Mouse (Mus musculus): ENCODE measurements around the gene Foxp1. TPM values are rescaled to one million over a fixed set of nuclear protein-coding genes. Genes with fewer than 3 reads are reported as not detected.
A peak's percentile ranks its signal among the peaks of the same experiment; 100 is the strongest.

The Foxp1 gene
- polyA plus RNA-seq, 1 experiment from 2014 or later: 57.8 TPM

DNA sequence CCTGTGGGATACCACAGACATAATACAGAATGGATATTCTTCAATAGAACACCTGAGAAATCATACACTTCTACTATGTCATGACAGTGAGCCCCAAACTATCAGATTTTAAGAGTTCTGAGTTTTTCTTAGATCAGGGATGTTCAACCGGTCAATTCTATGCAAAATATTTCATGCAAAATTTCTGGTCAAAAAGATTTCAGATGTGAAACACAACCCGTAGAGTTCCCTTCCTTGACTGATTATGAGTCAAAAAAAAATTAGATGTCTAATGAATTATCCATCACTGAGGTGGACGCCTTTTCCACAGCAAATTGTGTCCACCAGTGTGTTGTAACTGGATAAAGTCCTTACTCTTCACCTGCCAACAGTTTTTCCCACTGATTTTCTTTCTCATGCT is 188.3 kb downstream of the Foxp1 start:
- Histone ChIP-seq H3K9me3 (no peaks in the 10 kb centered on the region), H3K27ac (no peak overlapping the region), H3K4me3 (no peak overlapping the region), H3K36me3 (replicated peaks) (no peaks in the 10 kb centered on the region), H3K4me1 (peaks cover 34% of the 10 kb centered on the region), H3K27me3 (ENCODE audit: poor library complexity, severe bottlenecking) (no peaks in the 10 kb centered on the region)
- WGBS: 93% methylated on average over 3 of the region's 3 CpGs
- DNase-seq (ENCODE audit: extremely low spot score, low spot score): no peak

DNA sequence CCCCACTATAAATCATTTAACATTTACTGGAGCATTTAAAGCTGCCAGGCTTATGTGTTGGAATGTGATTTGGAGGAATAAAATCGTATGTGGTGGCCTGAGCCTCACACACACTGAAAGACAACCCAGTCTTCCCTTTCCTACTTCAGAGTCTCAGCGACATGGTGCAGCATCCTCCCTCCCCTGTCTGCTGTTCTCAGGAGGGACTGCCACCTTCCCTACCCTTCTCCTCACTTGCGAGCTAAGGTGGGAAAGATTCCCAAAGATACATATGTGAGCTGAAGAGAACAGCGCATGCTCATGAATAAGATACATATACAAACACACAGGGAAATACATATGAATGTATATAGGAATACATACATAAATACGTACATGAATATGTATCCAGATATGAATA is 189.4 kb downstream of the Foxp1 start:
- Histone ChIP-seq H3K9me3 (no peaks in the 10 kb centered on the region), H3K4me3 (no peak overlapping the region), H3K4me1 (peaks cover 33% of the 10 kb centered on the region), H3K36me3 (replicated peaks) (no peaks in the 10 kb centered on the region), H3K27me3 (ENCODE audit: poor library complexity, severe bottlenecking) (no peaks in the 10 kb centered on the region), H3K27ac (no peak overlapping the region)
- DNase-seq (ENCODE audit: extremely low spot score, low spot score): no peak
- 90% methylated on average over 5 of the region's 5 CpGs for WGBS

DNA sequence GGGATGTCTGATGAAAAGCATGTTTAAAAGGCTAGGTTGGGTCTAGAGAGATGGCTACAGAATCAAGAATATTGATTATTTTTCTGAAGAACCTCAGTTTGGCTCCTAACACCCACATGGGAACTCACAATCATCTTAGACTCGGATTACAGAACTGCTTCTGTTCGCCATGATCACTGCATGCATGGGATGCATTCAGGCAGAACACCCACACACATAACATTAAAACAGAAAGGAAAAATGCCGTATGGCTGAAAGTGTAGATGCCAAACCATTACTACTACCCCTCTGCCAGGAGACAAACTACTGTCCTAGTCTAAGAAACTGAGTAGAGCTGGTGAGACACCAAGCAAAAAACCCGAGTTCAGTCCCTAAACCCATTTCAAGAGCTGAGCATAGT is 192.4 kb downstream of the Foxp1 start:
- Histone ChIP-seq H3K36me3 (replicated peaks) (no peaks in the 10 kb centered on the region), H3K27ac (no peak overlapping the region), H3K27me3 (ENCODE audit: poor library complexity, severe bottlenecking) (no peaks in the 10 kb centered on the region), H3K9me3 (no peaks in the 10 kb centered on the region), H3K4me1 (peaks cover 19% of the 10 kb centered on the region), H3K4me3 (no peak overlapping the region)
- no peak for DNase-seq (ENCODE audit: extremely low spot score, low spot score)
- 87% methylated on average over 4 of the region's 4 CpGs for WGBS

DNA sequence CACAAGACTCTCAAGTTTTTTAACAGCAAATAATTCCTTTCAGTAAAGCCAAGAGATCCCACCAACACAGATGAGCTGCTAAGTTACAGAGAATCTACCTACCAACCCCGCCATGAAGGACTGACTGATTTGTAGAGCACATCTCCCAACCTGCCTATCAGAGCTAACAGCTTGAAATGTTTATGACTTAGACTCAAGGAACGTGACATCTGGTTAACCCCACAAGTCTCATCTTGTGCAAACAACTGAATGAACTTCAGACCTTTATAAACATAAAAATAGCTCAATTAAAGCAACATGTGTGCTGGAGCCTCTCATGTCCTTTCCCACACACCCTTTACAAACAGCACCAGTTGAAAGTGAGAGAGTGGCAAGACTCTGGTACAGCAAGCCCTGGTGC is 193.9 kb downstream of the Foxp1 start:
- no peaks in the 10 kb centered on the region for H3K27me3 ChIP-seq (ENCODE audit: poor library complexity, severe bottlenecking)
- DNase-seq (ENCODE audit: extremely low spot score, low spot score): no peak
- 70% methylated on average over 2 of the region's 2 CpGs for WGBS
- no peaks in the 10 kb centered on the region for H3K9me3 ChIP-seq
- H3K4me1 ChIP-seq: peaks cover 19% of the 10 kb centered on the region
- H3K4me3 ChIP-seq: no peak overlapping the region
- peak overlapping the region; percentile 35; the same call in 1 of the 2 replicates for H3K27ac ChIP-seq
- no peaks in the 10 kb centered on the region for H3K36me3 ChIP-seq (replicated peaks)

DNA sequence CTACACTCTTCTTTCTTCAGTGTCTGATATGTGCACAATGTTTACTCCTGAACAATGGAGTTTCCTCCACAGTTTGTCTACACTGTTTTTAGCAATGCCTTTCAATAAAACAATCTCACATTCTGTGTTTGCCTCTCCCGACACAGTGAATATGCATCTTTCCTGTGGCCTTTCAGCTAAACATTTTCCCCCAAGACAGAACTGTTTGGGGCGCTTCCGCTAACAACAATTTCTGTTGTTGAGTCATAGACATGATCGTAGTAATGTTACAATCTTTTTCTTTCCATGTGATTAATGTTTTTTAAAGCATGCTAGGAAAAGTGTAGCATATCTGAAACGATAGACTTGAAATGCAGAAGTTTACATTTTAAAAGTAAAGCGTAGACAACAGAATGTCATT is 194.4 kb downstream of the Foxp1 start:
- H3K27ac ChIP-seq: no peak overlapping the region
- no peak overlapping the region for H3K4me3 ChIP-seq
- H3K9me3 ChIP-seq: no peaks in the 10 kb centered on the region
- H3K4me1 ChIP-seq: peaks cover 19% of the 10 kb centered on the region
- no peaks in the 10 kb centered on the region for H3K27me3 ChIP-seq (ENCODE audit: poor library complexity, severe bottlenecking)
- DNase-seq (ENCODE audit: extremely low spot score, low spot score): no peak
- H3K36me3 ChIP-seq (replicated peaks): no peaks in the 10 kb centered on the region
- 90% methylated on average over 6 of the region's 6 CpGs for WGBS

DNA sequence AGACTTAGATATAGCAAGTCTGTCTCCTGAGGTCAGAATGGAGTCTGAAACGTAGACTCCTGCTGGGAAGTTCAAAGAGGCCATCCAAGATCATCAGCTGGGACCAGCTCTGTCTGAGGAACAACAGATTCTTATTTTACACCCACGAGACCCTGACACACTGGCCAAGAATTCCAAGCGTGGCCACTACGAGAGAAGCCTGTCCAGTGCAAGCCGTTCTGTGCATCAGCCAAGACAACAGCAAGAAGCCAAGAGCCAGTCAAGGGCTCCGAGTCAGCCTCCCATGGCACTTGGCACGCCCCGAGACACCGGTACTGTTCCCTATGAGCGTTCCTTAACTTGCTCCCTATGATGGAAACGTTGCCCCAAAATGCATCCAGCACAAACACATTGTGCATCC is 194.8 kb downstream of the Foxp1 start:
- 86% methylated on average over 11 of the region's 11 CpGs for WGBS
- H3K27ac ChIP-seq: no peak overlapping the region

DNA sequence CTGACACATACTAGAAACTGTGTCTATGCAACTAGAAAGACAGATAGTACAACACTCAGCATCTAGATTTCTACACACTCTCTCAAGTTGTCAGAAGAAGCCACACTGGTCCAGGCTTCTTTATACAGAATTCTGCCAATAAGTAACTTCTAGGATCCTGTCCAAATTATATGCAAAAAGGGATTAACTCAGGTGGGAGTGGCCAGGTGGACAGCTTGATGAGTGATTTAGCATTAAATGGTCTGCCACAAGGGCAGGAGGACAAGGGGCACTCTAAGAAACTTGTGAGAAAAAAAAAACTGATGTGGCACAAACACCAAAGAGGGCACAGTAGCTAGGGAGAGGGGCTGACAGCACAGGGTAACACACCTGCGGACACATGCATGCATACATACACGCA is 196.6 kb downstream of the Foxp1 start:
- Histone ChIP-seq H3K4me3 (no peak overlapping the region), H3K4me1 (peaks cover 28% of the 10 kb centered on the region), H3K36me3 (replicated peaks) (no peaks in the 10 kb centered on the region), H3K27ac (no peak overlapping the region), H3K9me3 (no peaks in the 10 kb centered on the region), H3K27me3 (ENCODE audit: poor library complexity, severe bottlenecking) (no peaks in the 10 kb centered on the region)
- no peak for DNase-seq (ENCODE audit: extremely low spot score, low spot score)
- WGBS: 89% methylated on average over 2 of the region's 2 CpGs

More for the DNA sequence above, 194.8 kb downstream of the Foxp1 start:
- no peaks in the 10 kb centered on the region for H3K9me3 ChIP-seq
- H3K36me3 ChIP-seq (replicated peaks): no peaks in the 10 kb centered on the region
- H3K27me3 ChIP-seq (ENCODE audit: poor library complexity, severe bottlenecking): no peaks in the 10 kb centered on the region
- peaks cover 19% of the 10 kb centered on the region for H3K4me1 ChIP-seq
- H3K4me3 ChIP-seq: no peak overlapping the region
- DNase-seq (ENCODE audit: extremely low spot score, low spot score): no peak

DNA sequence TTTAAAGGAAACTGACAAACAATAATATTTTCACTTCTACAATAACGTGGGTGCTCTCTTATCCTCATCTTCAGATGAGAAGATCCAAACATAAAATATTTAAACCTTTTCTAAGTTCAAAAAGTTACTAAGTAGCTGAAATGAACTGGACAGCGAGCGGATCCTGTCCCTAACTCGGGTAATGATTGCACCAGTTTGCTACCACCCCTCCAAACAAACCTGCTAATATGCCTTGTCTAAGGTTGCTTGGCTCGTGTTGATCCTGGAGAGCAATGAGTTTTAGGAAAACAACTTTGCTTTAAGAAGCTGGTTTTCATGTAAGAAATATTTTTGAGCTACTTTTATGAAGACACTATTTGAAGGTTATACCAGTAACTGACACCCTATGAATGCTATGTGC is 197.1 kb downstream of the Foxp1 start:
- 90% methylated on average over 5 of the region's 5 CpGs for WGBS
- Histone ChIP-seq H3K4me1 (peaks cover 32% of the 10 kb centered on the region), H3K36me3 (replicated peaks) (no peaks in the 10 kb centered on the region), H3K27ac (no peak overlapping the region), H3K4me3 (no peak overlapping the region), H3K27me3 (ENCODE audit: poor library complexity, severe bottlenecking) (no peaks in the 10 kb centered on the region), H3K9me3 (no peaks in the 10 kb centered on the region)
- DNase-seq (ENCODE audit: extremely low spot score, low spot score): no peak

DNA sequence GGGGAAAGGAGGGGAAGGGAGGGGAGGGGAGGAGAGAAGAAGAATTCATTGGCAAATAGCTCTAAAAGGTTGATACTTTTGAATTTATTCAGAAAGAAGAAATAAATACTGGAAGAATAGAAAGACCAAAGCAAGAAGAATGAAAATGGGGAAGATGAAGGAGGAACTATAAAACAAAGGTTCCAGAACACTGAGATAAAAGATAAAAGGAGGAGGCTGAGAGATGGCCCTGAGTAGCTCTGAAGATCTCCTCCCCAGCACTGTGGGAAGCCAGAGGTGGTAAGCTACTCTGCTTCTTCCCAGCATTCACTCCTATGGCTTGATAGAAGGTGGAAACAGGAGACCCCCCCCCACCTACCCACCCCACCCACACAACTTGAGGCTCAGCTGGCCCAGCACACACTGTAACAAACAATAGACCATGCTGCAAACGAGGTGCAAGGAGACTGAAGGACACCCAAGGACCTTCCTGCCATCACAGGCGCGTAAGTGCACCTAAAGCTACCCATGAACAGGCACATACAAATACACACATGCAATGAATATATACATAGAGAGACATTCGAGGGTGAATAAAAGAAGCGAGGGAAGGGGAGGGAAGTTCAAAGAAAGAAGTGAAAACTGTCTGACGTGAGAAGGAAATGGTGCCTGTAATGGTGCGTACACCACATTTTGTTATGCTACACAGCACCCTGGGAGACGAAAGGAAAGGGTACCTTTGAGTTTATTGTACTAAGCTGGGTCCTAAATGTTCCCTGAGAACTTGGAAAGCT is 200.2 kb downstream of the Foxp1 start:
- Histone ChIP-seq H3K27me3 (ENCODE audit: poor library complexity, severe bottlenecking) (no peaks in the 10 kb centered on the region), H3K4me3 (no peak overlapping the region), H3K9me3 (no peaks in the 10 kb centered on the region), H3K4me1 (peaks cover 26% of the 10 kb centered on the region), H3K27ac (no peak overlapping the region), H3K36me3 (replicated peaks) (no peaks in the 10 kb centered on the region)
- DNase-seq (ENCODE audit: extremely low spot score, low spot score): no peak
- WGBS: 80% methylated on average over 8 of the region's 8 CpGs

DNA sequence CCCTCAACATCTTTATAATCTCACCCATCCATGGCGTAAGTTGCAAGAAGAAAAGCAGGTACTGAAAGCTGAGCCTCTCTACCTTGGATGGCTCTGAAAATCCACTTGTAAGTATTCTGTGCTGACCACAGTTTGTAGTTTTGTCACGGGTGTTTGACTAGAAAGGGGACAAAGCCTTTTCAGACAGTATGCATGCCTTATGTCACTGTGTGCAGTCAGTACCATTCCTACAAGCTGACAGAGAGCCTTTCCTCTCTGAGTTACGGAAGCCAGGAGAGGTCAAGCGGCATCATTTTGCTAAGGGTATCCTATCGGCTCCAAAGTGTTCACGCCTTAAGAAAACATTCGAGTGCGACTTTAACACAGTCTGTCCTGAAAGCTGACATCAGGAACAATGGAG is 202.1 kb downstream of the Foxp1 start:
- DNase-seq (ENCODE audit: extremely low spot score, low spot score): no peak
- Histone ChIP-seq H3K36me3 (replicated peaks) (no peaks in the 10 kb centered on the region), H3K4me3 (no peak overlapping the region), H3K4me1 (peaks cover 34% of the 10 kb centered on the region), H3K9me3 (no peaks in the 10 kb centered on the region), H3K27ac (0 out of 2 replicates have a peak overlapping the region, but pooled peaks have one; percentile 51), H3K27me3 (ENCODE audit: poor library complexity, severe bottlenecking) (no peaks in the 10 kb centered on the region)
- 81% methylated on average over 8 of the region's 8 CpGs for WGBS

DNA sequence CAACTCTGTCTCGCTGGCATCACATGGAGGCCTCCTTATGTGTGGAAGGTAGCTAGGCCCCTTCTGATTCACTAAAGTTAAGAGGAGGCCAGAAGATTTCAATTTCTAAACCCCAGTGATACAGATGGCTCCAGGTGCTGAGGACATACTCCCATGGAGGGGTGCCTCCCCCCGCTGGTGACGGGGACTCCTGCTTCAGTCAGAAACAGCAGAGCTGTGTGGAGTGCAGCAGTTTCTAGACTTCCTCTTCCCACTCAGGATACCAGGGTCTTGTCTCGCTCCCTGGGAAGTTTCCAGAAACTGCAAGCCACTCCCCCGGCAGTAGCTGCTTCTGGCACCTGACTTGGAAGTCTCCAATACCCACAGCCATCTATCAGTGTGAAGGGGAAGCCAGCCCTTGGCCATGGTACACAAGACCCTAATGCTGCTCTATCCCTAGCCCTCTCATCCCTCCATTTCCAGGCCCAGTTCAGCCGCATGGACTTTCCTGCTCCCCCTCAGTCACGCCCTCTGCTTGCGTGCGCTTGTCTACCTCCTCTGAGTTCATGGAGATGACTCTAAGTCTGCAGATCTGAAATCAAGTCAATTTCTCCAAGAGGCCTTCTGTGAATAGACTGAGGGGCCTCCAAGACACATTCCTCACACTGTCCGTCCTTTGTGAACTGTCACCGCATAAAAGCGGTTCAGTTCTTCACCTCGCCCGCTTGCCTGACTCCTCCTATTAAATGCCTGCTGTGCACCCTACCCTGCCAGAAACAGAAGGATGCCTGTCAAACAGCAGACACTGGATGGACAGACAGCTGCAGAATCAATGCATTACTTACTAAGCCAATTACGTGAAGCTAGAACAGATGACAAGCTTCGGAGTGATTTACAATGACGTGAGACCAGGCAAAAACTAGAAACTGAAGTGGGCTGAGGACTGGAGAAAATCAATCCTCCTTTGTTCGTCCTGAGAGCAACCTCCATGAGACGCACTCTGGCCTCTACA is 202.8 kb downstream of the Foxp1 start:
- H3K9me3 ChIP-seq: no peaks in the 10 kb centered on the region
- no peaks in the 10 kb centered on the region for H3K27me3 ChIP-seq (ENCODE audit: poor library complexity, severe bottlenecking)
- no peak for DNase-seq (ENCODE audit: extremely low spot score, low spot score)
- H3K4me1 ChIP-seq: peaks cover 40% of the 10 kb centered on the region
- 75% methylated on average over 19 of the region's 19 CpGs for WGBS
- H3K27ac ChIP-seq: peak overlapping the region; percentile 51; the same call in 1 of the 2 replicates
- H3K4me3 ChIP-seq: no peak overlapping the region
- no peaks in the 10 kb centered on the region for H3K36me3 ChIP-seq (replicated peaks)

DNA sequence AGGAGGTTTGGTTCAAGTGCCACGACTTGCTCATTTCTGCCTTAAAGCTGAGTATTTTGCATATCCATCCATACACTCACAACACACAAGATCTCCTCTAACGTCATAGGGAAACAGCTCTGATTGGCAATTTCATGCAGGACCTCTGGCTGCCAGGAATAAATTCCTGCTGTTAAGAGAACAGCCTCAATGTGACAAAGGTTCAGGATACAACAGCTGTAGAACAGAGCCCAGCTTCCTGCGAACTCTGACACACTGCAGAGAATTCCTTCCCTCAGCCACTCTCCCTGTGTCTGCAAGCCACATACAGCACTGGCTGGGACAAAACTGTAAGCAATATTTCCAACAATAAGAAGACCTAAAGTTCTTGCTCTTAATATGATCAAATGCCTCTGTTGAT is 207.8 kb downstream of the Foxp1 start:
- H3K27me3 ChIP-seq (ENCODE audit: poor library complexity, severe bottlenecking): no peaks in the 10 kb centered on the region
- H3K4me3 ChIP-seq: no peak overlapping the region
- peaks cover 46% of the 10 kb centered on the region for H3K4me1 ChIP-seq
- no peaks in the 10 kb centered on the region for H3K9me3 ChIP-seq
- WGBS: 72% methylated on average over 3 of the region's 3 CpGs
- no peak for DNase-seq (ENCODE audit: extremely low spot score, low spot score)
- no peaks in the 10 kb centered on the region for H3K36me3 ChIP-seq (replicated peaks)
- no peak overlapping the region for H3K27ac ChIP-seq

DNA sequence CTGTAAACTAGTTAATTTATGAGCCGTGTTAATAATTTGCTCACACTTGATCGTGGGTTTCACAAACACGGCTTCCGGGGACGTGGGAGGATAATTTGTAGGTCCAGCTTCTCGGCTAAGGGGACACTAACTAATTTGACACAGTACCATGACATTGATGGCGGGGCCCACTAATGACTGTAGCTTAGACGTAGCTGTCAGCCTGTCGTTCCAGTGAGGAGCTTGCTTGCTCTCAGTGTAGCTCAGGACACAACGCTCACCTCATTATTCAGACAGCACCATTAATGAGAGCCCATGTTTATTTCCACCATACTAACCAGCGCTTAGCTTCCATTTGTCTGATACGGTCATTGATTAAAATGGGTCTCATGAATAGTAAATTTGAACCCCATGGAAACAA is 212.0 kb downstream of the Foxp1 start:
- no peak overlapping the region for H3K4me3 ChIP-seq
- H3K9me3 ChIP-seq: no peaks in the 10 kb centered on the region
- WGBS: 87% methylated on average over 12 of the region's 12 CpGs
- no peak for DNase-seq (ENCODE audit: extremely low spot score, low spot score)
- H3K36me3 ChIP-seq (replicated peaks): no peaks in the 10 kb centered on the region; the same call in 1 of the 2 replicates
- no peaks in the 10 kb centered on the region for H3K27me3 ChIP-seq (ENCODE audit: poor library complexity, severe bottlenecking)
- peaks cover 44% of the 10 kb centered on the region for H3K4me1 ChIP-seq
- H3K27ac ChIP-seq: no peak overlapping the region

Measured in forebrain, embryonic 10.5 days (tissue).